Mouse (Mus musculus) kidney, postnatal 14 days (tissue): ENCODE data around the gene Gas2l3.

Experiments
- DNase-seq: peaks from one replicate; pipeline ENCODE4 v3.0.0; 2022; ENCODE audit warnings: mixed read lengths

The Gas2l3 gene

DNA sequence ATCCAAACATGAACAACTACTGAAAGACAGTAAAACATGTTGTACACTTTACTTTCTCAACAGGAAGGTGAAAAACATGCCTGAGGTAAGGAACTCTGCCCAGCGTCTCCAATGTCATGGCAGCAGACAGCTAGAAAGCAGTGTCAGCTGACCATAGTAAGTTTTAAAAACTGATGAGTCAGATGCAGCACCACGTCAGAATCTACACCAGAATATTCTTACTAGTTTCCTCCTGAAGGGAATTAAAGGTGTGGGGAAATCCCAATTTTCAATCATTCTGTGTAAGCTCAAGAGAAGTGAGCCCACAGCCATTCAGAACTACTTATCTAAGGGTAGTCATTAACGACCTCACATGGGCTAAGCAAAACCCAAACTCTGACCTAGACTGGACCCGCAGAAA, 1.1 kb downstream of the Gas2l3 start:
- DNase-seq: no peak

DNA sequence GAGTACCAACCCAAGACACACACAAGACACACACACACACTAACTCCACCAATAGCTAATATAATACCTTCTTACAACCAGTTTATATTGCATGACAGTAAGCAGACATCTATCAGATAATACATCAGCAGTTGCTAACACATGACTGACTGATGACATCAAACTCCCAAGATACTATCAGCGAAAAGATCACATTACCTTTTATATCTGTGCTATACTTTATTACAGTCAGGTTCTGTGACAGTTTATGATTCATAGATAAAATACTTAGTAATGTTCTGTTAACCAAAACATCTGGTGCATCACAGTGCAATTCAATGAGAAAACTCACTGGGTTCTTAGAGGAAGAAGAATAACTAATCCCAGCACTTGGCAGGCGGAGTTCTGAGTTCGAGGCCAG, 1.8 kb downstream of the Gas2l3 start:
- DNase-seq: no peak

GRCm38 (mm10) chr10:89439380-89439779, 4.4 kb downstream of the Gas2l3 start:
- no peak for DNase-seq

- no peak for DNase-seq
These were observed 5.8 kb downstream of the Gas2l3 start for GRCm38 (mm10) chr10:89437996-89438395.

GRCm38 (mm10) chr10:89437472-89437871, 6.3 kb downstream of the Gas2l3 start:
- no peak for DNase-seq

DNA sequence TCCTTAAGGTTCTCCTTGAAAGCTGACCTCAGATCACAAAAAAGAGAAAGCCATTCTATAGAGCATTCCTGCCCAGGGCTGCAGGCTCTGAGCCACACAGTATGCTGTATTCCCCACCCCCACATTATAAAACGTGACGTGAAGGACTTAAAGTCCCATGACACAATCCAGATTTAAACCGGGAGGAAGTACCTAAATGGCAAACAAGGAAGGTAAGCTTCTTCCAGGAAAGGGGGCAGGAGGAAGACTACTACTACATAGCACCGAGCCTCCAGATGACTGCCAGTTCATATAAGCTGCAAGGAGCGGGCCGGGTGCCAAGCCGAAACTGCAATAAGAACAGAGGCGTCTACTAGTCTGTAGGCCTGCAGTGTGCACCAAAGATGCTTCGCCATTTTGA, 7.8 kb downstream of the Gas2l3 start:
- no peak for DNase-seq

DNA sequence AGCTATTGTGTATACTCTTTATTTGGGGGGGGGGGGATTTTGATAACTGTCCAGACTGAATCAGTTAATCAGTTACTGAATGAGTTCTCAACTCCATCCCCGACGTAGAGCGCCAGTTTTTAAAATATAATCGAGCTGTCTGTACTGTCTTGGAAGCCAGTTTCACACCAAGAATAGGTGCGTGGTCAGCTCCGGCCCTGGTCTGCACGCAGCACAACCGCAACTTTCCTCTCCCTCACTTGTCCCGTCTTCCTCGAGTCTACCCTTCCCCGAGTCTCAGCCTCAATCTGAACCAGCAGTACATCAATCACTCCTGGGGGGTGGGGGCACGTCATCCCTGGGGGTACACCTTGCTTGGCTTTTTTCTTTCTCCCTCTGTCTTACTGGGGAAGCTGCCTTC, 8.4 kb downstream of the Gas2l3 start:
- DNase-seq: no peak

- DNase-seq: no peak
These were observed 9.1 kb downstream of the Gas2l3 start for GRCm38 (mm10) chr10:89434509-89435210.

- DNase-seq: no peak
These were observed 11.0 kb downstream of the Gas2l3 start for GRCm38 (mm10) chr10:89432743-89433142.

- no peak for DNase-seq
These were observed 13.0 kb downstream of the Gas2l3 start for GRCm38 (mm10) chr10:89430751-89431150.

- no peak for DNase-seq
These were observed 18.9 kb downstream of the Gas2l3 start for GRCm38 (mm10) chr10:89424800-89425393.

DNA sequence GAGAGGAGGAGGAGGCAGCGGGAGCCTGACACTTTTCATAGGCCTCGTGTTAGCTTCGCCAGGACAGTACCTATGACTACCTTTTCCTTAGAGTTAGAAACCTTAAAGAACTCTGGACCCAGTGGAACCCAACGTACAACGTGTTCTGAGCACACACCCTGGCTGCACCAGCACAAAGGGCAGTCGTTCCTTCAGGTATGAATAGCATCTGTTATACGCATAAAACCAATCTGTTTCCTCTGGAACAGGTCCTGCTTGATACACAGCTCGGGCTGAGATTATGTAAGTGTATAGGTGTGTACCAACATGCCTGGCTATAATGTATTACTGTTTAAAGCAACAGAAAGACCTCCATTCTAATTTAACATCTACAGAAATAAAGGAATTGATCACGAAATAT, 19.6 kb downstream of the Gas2l3 start:
- no peak for DNase-seq

- no peak for DNase-seq
These were observed 20.5 kb downstream of the Gas2l3 start for GRCm38 (mm10) chr10:89423164-89423778.

DNA sequence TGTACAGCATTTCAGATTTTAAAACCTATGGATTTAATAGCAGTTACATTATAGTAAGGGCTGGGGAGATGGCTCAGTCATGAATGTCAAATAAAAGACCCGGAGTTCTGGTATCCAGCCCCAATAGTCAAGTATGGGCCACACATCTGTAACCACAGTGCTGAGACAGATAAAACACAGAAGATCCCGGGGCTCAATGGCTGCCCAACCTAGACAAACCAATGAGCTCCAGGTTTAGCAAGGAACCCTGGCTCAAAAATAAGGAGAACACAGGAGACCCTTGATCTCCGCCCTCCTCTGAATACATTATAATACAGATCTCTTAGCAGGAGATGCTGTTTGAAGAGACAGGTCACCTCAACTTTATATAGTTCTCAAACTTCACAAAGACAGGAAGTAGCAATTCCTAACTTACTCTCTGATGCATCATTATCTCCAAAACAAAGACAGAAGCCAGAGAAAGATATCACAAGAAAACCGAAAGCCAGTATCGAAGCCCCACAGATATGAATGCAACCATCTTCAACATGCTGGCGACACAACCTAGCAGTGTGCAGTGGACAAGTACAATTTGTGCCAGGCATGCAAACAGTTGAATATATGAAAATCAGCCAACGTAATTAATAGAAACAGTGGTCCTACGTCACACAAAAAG, 21.1 kb downstream of the Gas2l3 start:
- no peak for DNase-seq

DNA sequence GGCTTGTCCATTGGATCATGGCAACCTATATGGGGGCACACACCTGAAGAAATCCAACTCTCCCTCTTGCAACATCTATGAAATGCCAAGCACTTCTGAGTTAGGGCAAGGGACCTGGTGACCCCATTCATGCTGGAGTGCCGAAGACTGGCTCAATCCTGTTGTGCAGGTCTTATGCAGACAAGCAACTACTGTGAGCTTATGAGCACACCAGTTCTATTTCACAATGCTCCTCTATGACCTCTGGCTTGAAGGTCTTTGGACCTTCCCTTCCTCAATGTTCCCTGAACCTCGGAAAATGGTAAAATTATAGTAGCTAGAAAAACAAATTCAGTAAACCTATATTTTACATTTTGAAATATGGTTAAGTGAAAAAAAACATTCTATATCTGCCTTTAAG, 25.8 kb downstream of the Gas2l3 start:
- no peak for DNase-seq

- DNase-seq: no peak
These were observed 28.3 kb downstream of the Gas2l3 start for GRCm38 (mm10) chr10:89415478-89415877.

DNA sequence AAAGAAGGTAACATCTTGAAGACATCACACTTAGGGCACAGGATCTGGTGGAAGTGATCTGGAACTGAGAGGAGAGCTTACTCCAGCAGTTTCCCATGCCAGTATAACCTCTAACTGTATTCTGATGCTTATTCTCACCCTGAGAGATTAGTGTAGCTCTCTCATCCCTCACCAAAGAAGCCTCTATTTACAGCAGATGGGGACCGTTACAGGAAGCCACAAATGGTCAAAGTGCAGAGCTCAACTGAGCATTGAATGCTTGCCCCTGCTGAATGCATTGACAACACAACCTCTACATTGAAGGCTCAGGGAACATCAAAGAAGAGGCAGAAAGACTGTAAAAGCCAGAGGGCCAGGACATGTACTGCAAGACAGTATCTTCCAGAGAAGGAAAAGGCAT, 36.2 kb downstream of the Gas2l3 start:
- no peak for DNase-seq

GRCm38 (mm10) chr10:89406733-89407484, 36.9 kb downstream of the Gas2l3 start:
- no peak for DNase-seq

DNA sequence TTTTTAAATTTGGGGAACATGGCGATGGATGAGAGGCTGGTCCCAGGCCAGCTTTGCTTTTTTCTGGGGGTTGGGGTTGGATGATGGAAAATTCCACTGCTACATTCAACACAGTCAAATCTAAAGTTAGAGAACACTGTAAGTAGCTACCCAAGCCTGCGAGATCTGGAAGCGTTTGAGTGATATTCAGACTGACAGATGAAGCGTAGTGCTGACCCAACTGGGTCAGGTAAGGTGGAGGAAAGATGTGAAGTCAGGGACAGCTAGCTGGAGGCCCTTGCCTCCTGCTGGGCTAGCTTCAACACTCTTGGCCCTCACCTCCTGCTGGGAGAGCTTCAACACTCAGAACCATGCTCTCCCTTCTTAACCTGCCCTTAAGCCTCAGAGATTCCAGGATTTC, 38.8 kb downstream of the Gas2l3 start:
- DNase-seq: no peak

DNA sequence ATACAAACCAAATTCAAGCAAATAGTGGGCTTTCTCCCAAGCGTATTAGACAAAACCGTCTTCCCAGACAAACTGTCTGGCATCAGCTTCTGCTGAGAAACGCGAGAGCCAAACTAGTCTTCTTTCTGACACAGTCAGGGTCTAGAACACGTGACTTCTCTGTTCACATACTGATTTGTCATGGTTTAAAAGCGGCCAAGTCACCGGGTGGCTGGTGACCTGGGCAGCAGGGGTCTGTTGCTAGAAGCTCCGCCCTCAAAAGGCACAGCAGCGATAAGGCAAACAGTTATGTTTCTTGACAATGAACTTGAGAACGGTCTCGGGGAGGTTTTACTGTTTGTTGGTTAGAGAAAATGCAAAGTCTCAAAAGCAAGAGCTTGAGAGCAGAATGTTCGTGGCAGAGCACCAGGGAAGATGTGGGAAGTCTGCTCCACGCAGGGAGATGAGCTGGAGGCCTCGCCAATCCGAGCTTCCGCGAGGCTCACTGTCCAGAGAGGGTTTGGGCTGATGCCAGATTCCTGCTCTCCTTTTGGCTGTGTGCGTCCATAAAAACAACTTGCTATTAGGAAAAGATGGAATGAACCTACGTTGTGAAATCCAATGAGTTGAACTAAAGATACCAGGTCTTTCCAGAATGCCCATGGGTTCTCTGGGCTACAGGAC, 43.0 kb downstream of the Gas2l3 start:
- DNase-seq: peak; percentile 62

GRCm38 (mm10) chr10:89395823-89396222, 47.9 kb downstream of the Gas2l3 start:
- peak; percentile 55 for DNase-seq

DNA sequence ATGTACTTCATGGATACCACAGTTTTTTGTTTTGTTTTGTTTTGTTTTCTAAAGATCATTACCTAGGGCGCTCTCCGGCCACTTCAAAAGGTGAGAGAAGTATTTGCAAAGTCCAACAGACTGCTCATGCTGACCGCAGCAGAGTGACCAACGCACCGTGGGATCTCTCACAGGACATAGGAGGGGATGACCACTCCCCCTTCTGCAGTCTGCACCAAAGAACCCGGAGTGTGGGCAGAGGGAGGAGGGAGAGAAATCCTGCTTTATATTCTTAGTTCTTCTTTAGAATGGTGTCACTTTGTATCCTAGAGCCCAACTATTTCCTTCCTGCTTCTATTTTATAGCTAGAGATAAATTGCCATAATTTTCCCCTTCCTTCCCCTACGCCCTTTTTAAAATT, 48.4 kb downstream of the Gas2l3 start:
- peak; percentile 34 for DNase-seq

- no peak for DNase-seq
These were observed 51.1 kb downstream of the Gas2l3 start for GRCm38 (mm10) chr10:89392687-89393086.
